In genomic region chr13:36497346-36497745, GRCm38 (mm10) we compare ENCODE assay signal across 11 mouse cellular contexts.
DNase-seq lines count a peak whose midpoint lies in the region; ATAC-seq and TF ChIP-seq lines count a peak whose summit lies in the region.
"Had no signal": no experiment of that assay in that cellular context is flagged by ENCODE, and none has a peak within 500 bp of the region (broad histone marks: within the 10 kb centered on the region; RNA-seq: fewer than 3 reads in every experiment).

No protein-coding gene starts in this region.

- no peak overlapping the region for H3K27ac ChIP-seq in kidney, embryonic 16.5 days (ENCODE audit: low read length)
- no peak overlapping the region for H3K27ac ChIP-seq in lung, postnatal 0 days (ENCODE audit: low read length)
- H3K27ac ChIP-seq in forebrain, embryonic 12.5 days = no peak overlapping the region
- H3K27ac ChIP-seq: midbrain, embryonic 13.5 days had no signal

- H3K4me3 ChIP-seq in kidney, embryonic 16.5 days (ENCODE audit: low read length) = no peak overlapping the region
- H3K4me3 ChIP-seq in lung, postnatal 0 days (ENCODE audit: low read depth, low read length) = no peak overlapping the region
- H3K4me3 ChIP-seq in forebrain, embryonic 12.5 days (replicated peaks) = no peak overlapping the region
- H3K4me3 ChIP-seq: left cerebral cortex, adult 2 months; midbrain, embryonic 13.5 days had no signal

- no peak overlapping the region for H3K4me2 ChIP-seq in kidney, embryonic 16.5 days (replicated peaks; ENCODE audit: low read depth, low read length)
- no peak overlapping the region for H3K4me2 ChIP-seq in lung, postnatal 0 days (replicated peaks; ENCODE audit: low read depth, low read length)
- no peak overlapping the region for H3K4me2 ChIP-seq in forebrain, embryonic 12.5 days
- H3K4me2 ChIP-seq: midbrain, embryonic 13.5 days had no signal

- 0 out of 2 replicates have a peak, but pooled peaks cover 5% of the 10 kb centered on the region for H3K4me1 ChIP-seq in kidney, embryonic 16.5 days (ENCODE audit: insufficient read depth, low read length)
- H3K4me1 ChIP-seq in lung, postnatal 0 days (ENCODE audit: insufficient read depth, low read depth, low read length) = no peaks in the 10 kb centered on the region
- no peaks in the 10 kb centered on the region for H3K4me1 ChIP-seq in forebrain, embryonic 12.5 days

- no peak for TF ChIP-seq CTCF in lung, postnatal 0 days (IDR thresholded peaks at IDR 0.05)

- H3K9ac ChIP-seq in kidney, embryonic 16.5 days (replicated peaks; ENCODE audit: low read length) = no peak overlapping the region
- H3K9ac ChIP-seq in lung, postnatal 0 days (replicated peaks; ENCODE audit: low read depth) = no peak overlapping the region
- H3K9ac ChIP-seq in forebrain, embryonic 12.5 days = no peak overlapping the region
- H3K9ac ChIP-seq: midbrain, embryonic 13.5 days had no signal

- no peak for ATAC-seq in kidney, embryonic 16.5 days (ENCODE audit: low FRiP score, low TSS enrichment)
- peak; percentile 37 for ATAC-seq in lung, postnatal 0 days
- ATAC-seq in forebrain, embryonic 12.5 days (ENCODE audit: low FRiP score) = no peak
- ATAC-seq: midbrain, embryonic 13.5 days had no signal

- no peaks in the 10 kb centered on the region for H3K27me3 ChIP-seq in kidney, embryonic 16.5 days (ENCODE audit: insufficient read depth, low read length)
- H3K27me3 ChIP-seq in lung, postnatal 0 days (replicated peaks; ENCODE audit: insufficient read depth, low read length) = no peaks in the 10 kb centered on the region
- H3K27me3 ChIP-seq in forebrain, embryonic 12.5 days = no peaks in the 10 kb centered on the region
- H3K27me3 ChIP-seq: midbrain, embryonic 13.5 days had no signal

- DNase-seq in kidney, adult 18-20 months = peak; percentile 63
- DNase-seq in cerebellum, adult 11 months = peak; percentile 15
- DNase-seq in heart, adult 8-10 months (ENCODE audit: low spot score) = peak; percentile 75
- peak; percentile 78 for DNase-seq in lung, postnatal 0 days (ENCODE audit: low spot score)
- no peak for DNase-seq in spleen, postnatal 14 days (ENCODE audit: low spot score in 2 of 2)
- no peak for DNase-seq in thymus, postnatal 10 days (ENCODE audit: low spot score in 2 of 2)
- DNase-seq: right cerebral cortex, postnatal 25 days had no signal

- WGBS in kidney, embryonic 16.5 days = 61% methylated on average over 4 of the region's 4 CpGs
- WGBS in lung, postnatal 0 days = 35% methylated on average over 4 of the region's 4 CpGs
- 84% methylated on average over 4 of the region's 4 CpGs for WGBS in forebrain, embryonic 12.5 days

- no peak; the same call in 1 of the 2 replicates for TF ChIP-seq EP300 in lung, postnatal 0 days (IDR thresholded peaks at IDR 0.05)

- no peaks in the 10 kb centered on the region for H3K36me3 ChIP-seq in kidney, embryonic 16.5 days (ENCODE audit: insufficient read depth, low read length)
- no peaks in the 10 kb centered on the region for H3K36me3 ChIP-seq in lung, postnatal 0 days (ENCODE audit: insufficient read depth, low read length)
- no peaks in the 10 kb centered on the region for H3K36me3 ChIP-seq in forebrain, embryonic 12.5 days (replicated peaks)
- H3K36me3 ChIP-seq: midbrain, embryonic 13.5 days had no signal

- H3K9me3 ChIP-seq in kidney, embryonic 16.5 days (ENCODE audit: low read length) = no peaks in the 10 kb centered on the region
- no peaks in the 10 kb centered on the region for H3K9me3 ChIP-seq in lung, postnatal 0 days (ENCODE audit: low read length)
- H3K9me3 ChIP-seq in forebrain, embryonic 12.5 days = no peaks in the 10 kb centered on the region
- H3K9me3 ChIP-seq: midbrain, embryonic 13.5 days had no signal

Comparison
In these comparisons a context has a peak if more than half of its experiments do, and no peak if none do; other contexts are left out.
1. DNase-seq: peak in kidney, adult 18-20 months (single experiment), cerebellum, adult 11 months (single experiment), heart, adult 8-10 months (single experiment) and lung, postnatal 0 days (single experiment); none in spleen, postnatal 14 days (0 of 2) and thymus, postnatal 10 days (0 of 2).